Mouse (Mus musculus) retina, postnatal 7 days (tissue): Measurements from ENCODE around the gene Trim9.

Source experiments
- DNase-seq: peaks from one replicate; pipeline ENCODE4 v3.0.0-alpha.2; 2012; ENCODE audit warnings: low read depth, low spot score

Gene Trim9

GRCm38 (mm10) chr12:70325826-70326225 is 21.6 kb downstream of the Trim9 start:
- no peak for DNase-seq

GRCm38 (mm10) chr12:70322790-70323189 is 24.6 kb downstream of the Trim9 start:
- no peak for DNase-seq

- peak; percentile 25 for DNase-seq
Observed at GRCm38 (mm10) chr12:70316147-70316546, 31.3 kb downstream of the Trim9 start.

- no peak for DNase-seq
Observed at GRCm38 (mm10) chr12:70307881-70308280, 39.5 kb downstream of the Trim9 start.

DNA sequence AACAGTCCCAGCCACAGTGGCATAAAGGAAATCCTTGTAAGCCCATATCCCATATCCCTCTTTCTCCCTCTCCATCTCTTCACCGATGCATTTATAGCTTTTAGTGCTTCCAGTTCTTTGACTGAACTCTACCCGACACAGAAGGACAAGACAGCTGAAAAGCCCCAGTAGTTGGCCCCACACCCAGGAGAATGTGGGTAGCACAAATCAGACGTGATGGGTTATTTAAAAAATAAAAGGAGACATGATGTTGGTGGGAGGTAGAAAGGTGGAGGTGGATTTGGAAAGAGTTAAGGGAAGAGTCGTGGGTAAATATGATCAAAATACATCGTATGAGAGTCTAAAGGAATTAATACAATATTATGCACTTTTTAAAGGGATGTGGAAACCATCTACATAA is 40.4 kb downstream of the Trim9 start:
- no peak for DNase-seq

- no peak for DNase-seq
Observed at GRCm38 (mm10) chr12:70304014-70304413, 43.4 kb downstream of the Trim9 start.

DNA sequence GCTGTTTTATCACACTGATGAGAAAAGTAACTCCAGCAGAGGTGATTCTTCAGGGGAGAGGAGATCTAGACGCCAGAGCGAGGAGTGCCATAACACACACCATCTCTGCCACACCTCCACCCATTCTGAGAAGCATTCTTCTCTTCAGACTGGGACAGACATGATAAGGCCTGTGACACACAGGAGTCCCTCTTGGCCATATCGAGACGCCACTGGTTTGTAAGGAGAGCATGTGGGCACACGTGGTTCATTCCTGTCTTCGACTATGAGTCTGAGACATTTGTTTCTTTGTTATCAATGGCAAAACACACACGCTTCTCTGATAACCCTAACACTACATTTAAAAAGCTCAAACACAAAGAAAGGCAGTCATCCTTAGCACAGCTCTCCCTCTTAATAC is 43.9 kb downstream of the Trim9 start:
- DNase-seq: no peak

DNA sequence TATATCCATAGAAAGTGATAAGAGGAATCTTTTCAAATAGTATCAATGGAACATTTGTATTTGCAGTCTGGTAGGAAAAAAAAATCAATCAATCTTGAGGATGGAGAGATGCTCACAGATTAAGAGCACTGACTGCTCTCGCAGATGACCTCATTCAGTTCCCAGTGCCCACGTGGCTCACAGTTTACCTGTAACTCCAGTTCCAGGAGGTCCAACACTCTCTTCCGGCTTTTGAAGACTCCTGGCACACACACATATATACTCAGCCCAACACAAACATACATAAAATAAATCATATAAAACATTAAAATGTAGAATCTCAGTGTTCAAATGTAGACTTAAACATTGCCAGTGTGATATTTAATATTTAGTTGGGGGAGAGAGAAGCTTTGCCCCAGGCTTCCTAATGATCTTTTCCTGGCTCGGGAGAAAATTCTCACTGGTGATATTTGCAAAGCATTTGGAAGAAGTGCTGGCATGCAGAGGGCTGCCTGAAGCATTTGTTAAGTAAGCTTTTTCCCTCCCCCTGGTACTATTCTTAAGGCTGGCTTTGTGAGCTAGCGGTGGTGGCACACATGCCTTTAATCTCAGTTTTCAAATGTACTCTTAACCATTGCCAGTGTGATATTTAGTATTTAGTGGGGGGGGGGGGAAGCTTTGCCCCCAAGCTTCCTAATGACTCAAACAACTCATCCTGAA is 45.2 kb downstream of the Trim9 start:
- no peak for DNase-seq

DNA sequence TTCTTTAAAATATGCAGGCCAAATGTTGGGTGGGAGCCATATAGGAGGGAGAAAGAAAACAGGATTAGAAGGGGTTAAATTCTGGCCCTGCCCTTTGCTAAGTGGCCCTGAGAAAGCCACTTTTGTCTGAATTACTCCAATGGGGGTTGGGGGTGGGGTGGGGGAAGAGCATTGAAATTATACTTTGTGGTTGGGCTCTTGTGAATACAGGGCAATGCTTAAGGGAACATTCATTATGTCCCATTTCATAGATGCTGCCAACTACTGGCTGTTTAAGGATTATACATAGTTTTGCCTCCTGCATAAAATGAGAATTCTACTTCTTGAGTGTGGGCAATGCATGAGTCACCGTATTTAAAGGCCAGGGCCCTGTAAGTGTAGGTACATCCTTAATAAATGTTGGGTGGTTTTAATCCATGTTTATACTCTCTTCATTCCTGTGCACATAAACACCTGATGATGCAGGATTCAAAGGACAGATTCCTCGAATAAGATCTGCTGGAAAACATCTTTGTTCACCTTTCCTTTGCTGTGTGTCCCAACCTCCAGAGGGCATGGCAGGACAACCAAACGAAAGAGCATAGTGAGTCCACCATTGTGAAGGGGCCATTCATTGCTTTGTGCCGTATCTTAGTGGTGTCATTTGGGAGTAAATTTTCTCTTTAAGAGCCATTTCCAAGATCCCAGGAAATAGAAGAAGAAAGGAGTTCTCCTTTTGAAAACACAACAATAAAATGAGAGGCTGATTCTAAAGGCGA is 53.3 kb downstream of the Trim9 start:
- DNase-seq: no peak

DNA sequence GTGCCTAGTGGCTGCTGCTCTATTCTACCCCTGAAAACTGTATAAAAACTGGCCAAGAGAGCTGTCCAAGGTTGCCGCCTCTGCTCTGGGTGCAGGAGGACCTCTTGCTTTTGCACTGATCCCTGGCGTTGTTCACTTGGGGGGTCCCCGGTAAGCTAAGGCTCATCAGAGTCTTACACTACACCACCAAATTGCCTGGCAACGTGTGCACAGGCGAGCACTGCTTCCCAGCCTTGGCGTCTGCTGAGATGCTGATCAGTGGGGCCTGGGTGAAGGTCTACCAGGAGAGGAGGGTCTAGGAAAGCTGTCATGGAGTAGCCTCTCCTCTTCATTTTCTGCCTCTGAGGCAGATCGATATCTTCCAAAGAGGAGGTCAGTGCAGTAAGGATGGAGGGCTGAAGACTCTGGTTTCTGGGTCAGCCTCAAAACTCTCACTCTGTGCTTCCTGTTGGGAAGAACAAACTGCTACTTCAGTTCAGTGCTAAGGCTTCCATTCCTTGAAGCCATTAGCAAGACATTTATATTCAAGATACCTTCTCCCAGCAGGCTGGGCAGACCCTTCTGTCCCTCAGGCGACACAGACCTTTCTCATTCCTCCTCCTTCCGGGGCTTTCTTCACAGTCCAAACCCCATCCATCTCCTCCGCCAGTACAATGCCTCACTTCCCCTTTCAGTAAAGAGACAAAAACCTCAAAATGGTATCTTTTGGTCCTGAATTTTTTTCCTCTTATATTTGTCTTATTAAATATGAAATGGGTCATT is 54.1 kb downstream of the Trim9 start:
- no peak for DNase-seq

GRCm38 (mm10) chr12:70285521-70285920 is 61.9 kb downstream of the Trim9 start:
- DNase-seq: no peak

DNA sequence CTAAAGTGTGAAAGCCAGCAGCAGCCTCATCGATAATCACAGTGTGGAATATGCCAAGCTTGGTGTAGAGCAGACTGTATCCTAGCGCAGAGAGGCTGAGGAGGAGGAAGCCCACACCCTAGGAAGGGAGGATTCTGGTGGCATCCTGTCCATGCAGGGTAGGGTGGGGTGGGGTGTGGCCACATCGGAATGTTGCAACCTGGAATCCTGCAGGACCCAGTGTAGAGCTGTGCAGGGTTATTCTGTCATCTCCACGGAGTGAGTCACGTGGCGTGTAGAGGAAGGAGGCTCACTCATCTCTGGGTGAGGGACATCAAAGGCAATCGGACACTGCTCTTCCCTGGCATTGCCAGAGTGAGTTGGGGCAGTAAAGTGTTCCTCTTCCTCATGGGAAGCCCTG is 62.4 kb downstream of the Trim9 start:
- no peak for DNase-seq

- no peak for DNase-seq
Observed at GRCm38 (mm10) chr12:70283116-70283731, 64.2 kb downstream of the Trim9 start.

- DNase-seq: no peak
Observed at GRCm38 (mm10) chr12:70280930-70281329, 66.5 kb downstream of the Trim9 start.

DNA sequence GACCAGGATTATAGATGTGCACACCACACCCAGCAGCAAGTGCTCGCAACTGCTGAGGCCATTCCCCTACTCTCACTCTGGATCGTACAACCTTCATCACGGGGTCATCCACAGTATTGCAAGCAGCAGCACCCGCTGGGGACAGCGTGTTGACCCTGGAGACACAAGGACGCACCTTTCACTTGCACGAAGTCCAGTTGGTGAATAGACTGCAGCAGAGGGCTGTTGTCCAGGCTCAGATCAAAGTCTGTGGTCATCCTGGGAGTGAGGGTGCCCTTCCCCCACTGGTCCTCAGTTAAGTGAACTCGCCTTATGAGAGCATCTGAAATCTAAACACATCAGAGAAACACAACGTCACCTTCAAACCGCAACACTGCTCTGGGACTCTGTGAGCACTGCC is 67.0 kb downstream of the Trim9 start:
- no peak for DNase-seq

GRCm38 (mm10) chr12:70277071-70277939 is 70.1 kb downstream of the Trim9 start:
- no peak for DNase-seq

GRCm38 (mm10) chr12:70269724-70270123 is 77.7 kb downstream of the Trim9 start:
- DNase-seq: no peak

DNA sequence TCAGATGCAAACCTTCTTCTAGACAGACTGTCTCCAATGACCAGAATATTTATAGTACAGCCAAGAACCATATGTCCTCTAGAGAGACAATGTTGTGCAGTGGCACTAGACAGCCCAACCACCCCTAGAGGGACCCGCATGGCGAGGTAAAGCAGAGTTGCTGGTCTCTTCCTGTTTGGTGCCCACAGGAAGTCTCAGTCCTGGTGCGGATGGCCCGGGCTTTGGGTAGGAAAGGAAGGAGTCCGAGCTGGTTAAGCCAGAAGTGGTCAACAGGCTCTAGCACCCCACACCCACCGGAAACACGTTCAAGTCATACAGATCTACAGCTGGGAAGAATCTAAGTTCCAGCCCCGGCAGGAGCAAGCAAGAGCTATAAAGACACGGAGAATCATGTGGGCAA is 80.1 kb downstream of the Trim9 start:
- no peak for DNase-seq

DNA sequence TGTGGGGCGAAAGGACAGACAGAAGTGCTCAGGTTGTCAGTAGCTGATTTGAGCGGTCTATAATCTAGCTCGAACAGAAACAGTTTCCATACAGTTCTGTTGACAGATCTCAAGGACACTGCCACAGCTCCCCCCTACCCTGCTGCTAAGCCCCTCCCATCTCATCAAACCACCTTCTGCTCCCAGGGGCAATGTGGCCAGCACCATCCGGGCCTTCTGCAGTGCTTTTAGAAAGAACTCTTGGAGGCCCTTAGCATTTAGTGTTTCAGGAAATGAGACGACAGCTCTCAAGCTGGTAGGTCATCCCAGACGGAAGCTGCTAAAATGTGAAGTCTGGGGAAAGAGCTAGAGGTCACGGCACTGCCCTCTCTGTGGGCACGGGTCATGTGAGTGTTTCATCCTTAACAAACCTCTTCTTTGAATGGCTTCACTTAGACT is 80.9 kb downstream of the Trim9 start:
- no peak for DNase-seq

DNA sequence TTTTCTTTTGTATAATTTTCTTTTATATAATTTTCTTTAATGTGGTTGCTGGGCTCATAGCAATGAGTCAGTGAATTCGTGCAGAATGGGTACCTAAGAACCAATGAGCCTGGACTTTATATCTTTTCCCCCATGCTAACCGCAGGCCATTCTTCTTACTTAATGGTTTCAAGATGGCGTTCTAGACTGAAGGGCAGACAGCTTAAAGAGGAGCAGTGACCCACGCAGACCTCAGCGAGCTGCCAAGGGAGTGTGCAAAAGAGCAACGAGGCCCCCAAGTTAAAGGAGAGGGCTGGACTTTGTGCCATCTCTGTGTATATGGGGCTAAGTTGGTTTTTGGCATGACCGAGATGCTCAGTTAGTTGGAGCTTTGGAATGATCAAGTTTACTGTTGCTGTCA is 83.7 kb downstream of the Trim9 start:
- no peak for DNase-seq
